Mouse (Mus musculus) cortical plate, adult 2 months (tissue): ENCODE data around the gene Cntrob. TPM values are rescaled to one million over a fixed set of nuclear protein-coding genes. Genes with fewer than 3 reads are reported as not detected.

Experiments used
- H3K27ac ChIP-seq: fragments of 200-500 bp; 2 replicates; pipeline ENCODE4 v1.5.1; 2012; ENCODE audit warnings: low read length, control low read depth, inconsistent platforms; ENCODE audit not compliant: insufficient read depth
- H3K4me1 ChIP-seq: fragments of 200-500 bp; 2 replicates; pipeline ENCODE4 v1.6.1; 2011; ENCODE audit warnings: low read length; ENCODE audit not compliant: control insufficient read depth, insufficient read depth
- H3K4me3 ChIP-seq: fragments of 200-500 bp; 2 replicates; pipeline ENCODE4 v1.5.1; 2011; ENCODE audit warnings: mild to moderate bottlenecking, low read length, control low read depth; ENCODE audit not compliant: insufficient read depth
- CTCF ChIP-seq: fragments of 200-500 bp; IDR thresholded peaks from 2 replicates; pipeline ENCODE4 v1.5.1; 2011; ENCODE audit warnings: mild to moderate bottlenecking, control low read depth, low read length; ENCODE audit not compliant: insufficient read depth; ENCODE audit errors: extremely low read depth
- POLR2A ChIP-seq: fragments of 200-500 bp; IDR thresholded peaks from 2 replicates; pipeline ENCODE4 v1.6.1; 2011; ENCODE audit warnings: mild to moderate bottlenecking, low read length, control low read depth; ENCODE audit not compliant: insufficient read depth; ENCODE audit errors: extremely low read depth
- polyA plus RNA-seq: library from polyadenylated mRNA; depleted of rRNA; stranded (reverse); fragments of >200 nt; gene quantifications from 2 replicates; pipeline ENCODE4 v1.2.3, GENCODE M21; 2012

The Cntrob gene
- polyA plus RNA-seq, 1 experiment, result 25.4 TPM

- TF ChIP-seq CTCF, result no peak
- TF ChIP-seq POLR2A, result no peak
- Histone ChIP-seq H3K27ac (peak overlapping the region; percentile 85), H3K4me1 (peaks cover 16% of the 10 kb centered on the region), H3K4me3 (peak overlapping the region; percentile 88)
These were observed 44.2 kb upstream of the Cntrob start for GRCm38 (mm10) chr11:69367616-69368355.

GRCm38 (mm10) chr11:69366855-69367615 lies 43.5 kb upstream of the Cntrob start:
- Histone ChIP-seq H3K27ac (peak overlapping the region; percentile 77), H3K4me1 (peaks cover 16% of the 10 kb centered on the region), H3K4me3 (peak overlapping the region; percentile 88)
- TF ChIP-seq CTCF, result no peak
- TF ChIP-seq POLR2A, result no peak

- TF ChIP-seq CTCF (no peak), POLR2A (peak; percentile 62; the same call in 1 of the 2 replicates)
- Histone ChIP-seq H3K4me1 (peaks cover 14% of the 10 kb centered on the region), H3K27ac (peak overlapping the region; percentile 93)
These were observed 42.7 kb upstream of the Cntrob start for GRCm38 (mm10) chr11:69366157-69366854.

GRCm38 (mm10) chr11:69365722-69366121 lies 42.1 kb upstream of the Cntrob start:
- Histone ChIP-seq H3K4me3 (peak overlapping the region; percentile 37), H3K27ac (peak overlapping the region; percentile 93), H3K4me1 (peaks cover 13% of the 10 kb centered on the region)
- TF ChIP-seq CTCF (no peak), POLR2A (no peak)

More at GRCm38 (mm10) chr11:69366157-69366854, 42.7 kb upstream of the Cntrob start:
- peak overlapping the region; percentile 37 for H3K4me3 ChIP-seq

- peak overlapping the region; percentile 93; the same call in 1 of the 2 replicates for H3K27ac ChIP-seq
- H3K4me3 ChIP-seq, result no peak overlapping the region
- peaks cover 12% of the 10 kb centered on the region for H3K4me1 ChIP-seq
- no peak for TF ChIP-seq POLR2A
- no peak for TF ChIP-seq CTCF
These were observed 41.3 kb upstream of the Cntrob start for GRCm38 (mm10) chr11:69364910-69365309.

GRCm38 (mm10) chr11:69364376-69364775 lies 40.8 kb upstream of the Cntrob start:
- H3K4me1 ChIP-seq, result peaks cover 12% of the 10 kb centered on the region
- TF ChIP-seq POLR2A (no peak), CTCF (no peak)
- H3K27ac ChIP-seq, result 0 out of 2 replicates have a peak overlapping the region, but pooled peaks have one; percentile 8
- H3K4me3 ChIP-seq, result no peak overlapping the region

GRCm38 (mm10) chr11:69362479-69362878 lies 38.9 kb upstream of the Cntrob start:
- no peak overlapping the region for H3K4me3 ChIP-seq
- H3K27ac ChIP-seq, result no peak overlapping the region

GRCm38 (mm10) chr11:69362021-69362420 lies 38.4 kb upstream of the Cntrob start:
- no peak overlapping the region for H3K4me3 ChIP-seq
- TF ChIP-seq CTCF (no peak), POLR2A (no peak)
- peaks cover 12% of the 10 kb centered on the region for H3K4me1 ChIP-seq
- H3K27ac ChIP-seq, result no peak overlapping the region

More at GRCm38 (mm10) chr11:69362479-69362878, 38.9 kb upstream of the Cntrob start:
- TF ChIP-seq POLR2A (no peak), CTCF (no peak)
- H3K4me1 ChIP-seq, result peaks cover 12% of the 10 kb centered on the region

GRCm38 (mm10) chr11:69357690-69358089 lies 34.1 kb upstream of the Cntrob start:
- TF ChIP-seq POLR2A (no peak), CTCF (no peak)
- Histone ChIP-seq H3K4me1 (no peaks in the 10 kb centered on the region), H3K27ac (no peak overlapping the region), H3K4me3 (no peak overlapping the region)

- no peak for TF ChIP-seq CTCF
- no peak for TF ChIP-seq POLR2A
- Histone ChIP-seq H3K4me3 (no peak overlapping the region), H3K27ac (no peak overlapping the region), H3K4me1 (no peaks in the 10 kb centered on the region)
These were observed 33.0 kb upstream of the Cntrob start for GRCm38 (mm10) chr11:69356544-69356943.
